Mouse (Mus musculus): ENCODE measurements around the gene Ndufs2. TPM values are rescaled to one million over a fixed set of nuclear protein-coding genes. Genes with fewer than 3 reads are reported as not detected.

The Ndufs2 gene
- polyA plus RNA-seq, 1 experiment from 2014 or later = 219 TPM

- no peak for ATAC-seq (ENCODE audit: insufficient number of reproducible peaks, insufficient read depth, low FRiP score, low read depth)
- WGBS = 85% methylated on average over 12 of the region's 12 CpGs
- no peaks in the 10 kb centered on the region for H3K4me1 ChIP-seq (ENCODE audit: control insufficient read depth, insufficient read depth, low read length)
Measured at GRCm38 (mm10) chr1:171232800-171233730, 18.1 kb downstream of the Ndufs2 start.

GRCm38 (mm10) chr1:171232348-171232747 is 18.8 kb downstream of the Ndufs2 start:
- no peak overlapping the region for H3K4me3 ChIP-seq (ENCODE audit: low read depth, low read length)
- no peaks in the 10 kb centered on the region for H3K9me3 ChIP-seq (ENCODE audit: control insufficient read depth, low read depth, low read length)
- H3K36me3 ChIP-seq (ENCODE audit: control insufficient read depth, insufficient read depth, low read length) = peaks cover 39% of the 10 kb centered on the region
- no peaks in the 10 kb centered on the region for H3K4me1 ChIP-seq (ENCODE audit: control insufficient read depth, insufficient read depth, low read length)
- no peak overlapping the region for H3K4me2 ChIP-seq (replicated peaks; ENCODE audit: low read depth, low read length)
- H3K27ac ChIP-seq (ENCODE audit: low read length) = 0 out of 2 replicates have a peak overlapping the region, but pooled peaks have one; percentile 6
- 83% methylated on average over 5 of the region's 5 CpGs for WGBS
- H3K27me3 ChIP-seq (ENCODE audit: control insufficient read depth, insufficient read depth, low read length) = no peaks in the 10 kb centered on the region
- no peak for ATAC-seq (ENCODE audit: insufficient number of reproducible peaks, insufficient read depth, low FRiP score, low read depth)
- no peak overlapping the region for H3K9ac ChIP-seq (replicated peaks; ENCODE audit: low read depth, low read length)

More at GRCm38 (mm10) chr1:171232800-171233730, 18.1 kb downstream of the Ndufs2 start:
- no peak overlapping the region; the same call in 1 of the 2 replicates for H3K27ac ChIP-seq (ENCODE audit: low read length)
- no peaks in the 10 kb centered on the region for H3K9me3 ChIP-seq (ENCODE audit: control insufficient read depth, low read depth, low read length)
- H3K9ac ChIP-seq (replicated peaks; ENCODE audit: low read depth, low read length) = no peak overlapping the region
- H3K27me3 ChIP-seq (ENCODE audit: control insufficient read depth, insufficient read depth, low read length) = no peaks in the 10 kb centered on the region
- H3K4me3 ChIP-seq (ENCODE audit: low read depth, low read length) = no peak overlapping the region
- H3K36me3 ChIP-seq (ENCODE audit: control insufficient read depth, insufficient read depth, low read length) = peaks cover 46% of the 10 kb centered on the region
- no peak overlapping the region for H3K4me2 ChIP-seq (replicated peaks; ENCODE audit: low read depth, low read length)

- no peak overlapping the region for H3K4me3 ChIP-seq (ENCODE audit: low read depth, low read length)
- no peak overlapping the region for H3K9ac ChIP-seq (replicated peaks; ENCODE audit: low read depth, low read length)
- no peak overlapping the region for H3K4me2 ChIP-seq (replicated peaks; ENCODE audit: low read depth, low read length)
- WGBS = 80% methylated on average over 4 of the region's 4 CpGs
- H3K36me3 ChIP-seq (ENCODE audit: control insufficient read depth, insufficient read depth, low read length) = peaks cover 34% of the 10 kb centered on the region
- no peak for ATAC-seq (ENCODE audit: insufficient number of reproducible peaks, insufficient read depth, low FRiP score, low read depth)
- no peaks in the 10 kb centered on the region for H3K27me3 ChIP-seq (ENCODE audit: control insufficient read depth, insufficient read depth, low read length)
- no peak overlapping the region for H3K27ac ChIP-seq (ENCODE audit: low read length)
- H3K4me1 ChIP-seq (ENCODE audit: control insufficient read depth, insufficient read depth, low read length) = no peaks in the 10 kb centered on the region
- H3K9me3 ChIP-seq (ENCODE audit: control insufficient read depth, low read depth, low read length) = no peaks in the 10 kb centered on the region
Measured at GRCm38 (mm10) chr1:171231844-171232243, 19.3 kb downstream of the Ndufs2 start.

- no peaks in the 10 kb centered on the region for H3K27me3 ChIP-seq (ENCODE audit: control insufficient read depth, insufficient read depth, low read length)
- no peak overlapping the region for H3K9ac ChIP-seq (replicated peaks; ENCODE audit: low read depth, low read length)
- peaks cover 20% of the 10 kb centered on the region for H3K36me3 ChIP-seq (ENCODE audit: control insufficient read depth, insufficient read depth, low read length)
- WGBS = 81% methylated on average over 3 of the region's 3 CpGs
- no peak overlapping the region for H3K4me2 ChIP-seq (replicated peaks; ENCODE audit: low read depth, low read length)
- no peak overlapping the region for H3K27ac ChIP-seq (ENCODE audit: low read length)
- ATAC-seq (ENCODE audit: insufficient number of reproducible peaks, insufficient read depth, low FRiP score, low read depth) = no peak
- no peaks in the 10 kb centered on the region for H3K9me3 ChIP-seq (ENCODE audit: control insufficient read depth, low read depth, low read length)
- no peak overlapping the region for H3K4me3 ChIP-seq (ENCODE audit: low read depth, low read length)
- H3K4me1 ChIP-seq (ENCODE audit: control insufficient read depth, insufficient read depth, low read length) = no peaks in the 10 kb centered on the region
Measured at GRCm38 (mm10) chr1:171230215-171230614, 21.0 kb downstream of the Ndufs2 start.

- no peak overlapping the region for H3K4me3 ChIP-seq (ENCODE audit: low read depth, low read length)
- H3K4me1 ChIP-seq (ENCODE audit: control insufficient read depth, insufficient read depth, low read length) = no peaks in the 10 kb centered on the region
- H3K36me3 ChIP-seq (ENCODE audit: control insufficient read depth, insufficient read depth, low read length) = peaks cover 15% of the 10 kb centered on the region
- no peak for ATAC-seq (ENCODE audit: insufficient number of reproducible peaks, insufficient read depth, low FRiP score, low read depth)
- H3K27me3 ChIP-seq (ENCODE audit: control insufficient read depth, insufficient read depth, low read length) = no peaks in the 10 kb centered on the region
- 51% methylated on average over 6 of the region's 6 CpGs for WGBS
- no peak overlapping the region for H3K27ac ChIP-seq (ENCODE audit: low read length)
- H3K9me3 ChIP-seq (ENCODE audit: control insufficient read depth, low read depth, low read length) = no peaks in the 10 kb centered on the region
- H3K9ac ChIP-seq (replicated peaks; ENCODE audit: low read depth, low read length) = no peak overlapping the region
- no peak overlapping the region for H3K4me2 ChIP-seq (replicated peaks; ENCODE audit: low read depth, low read length)
Measured at GRCm38 (mm10) chr1:171229750-171230149, 21.4 kb downstream of the Ndufs2 start.

DNA sequence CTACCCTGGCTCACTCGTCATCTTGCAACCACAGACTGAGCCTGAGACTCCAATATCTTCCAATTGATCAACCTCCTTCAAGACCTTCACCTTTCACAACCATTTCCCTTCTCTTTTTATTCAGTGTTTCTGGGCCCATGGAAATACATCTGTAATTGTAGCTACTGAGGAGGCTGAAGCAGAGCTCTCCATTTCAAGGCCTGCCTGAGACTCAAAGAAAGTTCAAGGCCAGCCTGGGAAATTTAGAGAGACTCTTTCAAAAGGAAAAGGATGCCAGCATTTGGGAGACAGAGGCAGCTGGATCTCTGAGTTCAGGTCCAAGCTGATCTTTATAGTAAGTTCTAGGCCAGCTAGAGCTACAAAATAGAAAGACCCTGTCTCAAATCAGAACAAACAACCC is 23.3 kb downstream of the Ndufs2 start:
- H3K4me1 ChIP-seq (ENCODE audit: control insufficient read depth, insufficient read depth, low read length) = no peaks in the 10 kb centered on the region
- WGBS = 79% methylated on average over 1 of the region's 1 CpGs
- no peak overlapping the region for H3K4me2 ChIP-seq (replicated peaks; ENCODE audit: low read depth, low read length)
- no peak overlapping the region for H3K9ac ChIP-seq (replicated peaks; ENCODE audit: low read depth, low read length)
- no peak overlapping the region for H3K27ac ChIP-seq (ENCODE audit: low read length)
- no peak for ATAC-seq (ENCODE audit: insufficient number of reproducible peaks, insufficient read depth, low FRiP score, low read depth)
- H3K36me3 ChIP-seq (ENCODE audit: control insufficient read depth, insufficient read depth, low read length) = no peaks in the 10 kb centered on the region
- no peaks in the 10 kb centered on the region for H3K9me3 ChIP-seq (ENCODE audit: control insufficient read depth, low read depth, low read length)
- H3K4me3 ChIP-seq (ENCODE audit: low read depth, low read length) = no peak overlapping the region
- no peaks in the 10 kb centered on the region for H3K27me3 ChIP-seq (ENCODE audit: control insufficient read depth, insufficient read depth, low read length)

DNA sequence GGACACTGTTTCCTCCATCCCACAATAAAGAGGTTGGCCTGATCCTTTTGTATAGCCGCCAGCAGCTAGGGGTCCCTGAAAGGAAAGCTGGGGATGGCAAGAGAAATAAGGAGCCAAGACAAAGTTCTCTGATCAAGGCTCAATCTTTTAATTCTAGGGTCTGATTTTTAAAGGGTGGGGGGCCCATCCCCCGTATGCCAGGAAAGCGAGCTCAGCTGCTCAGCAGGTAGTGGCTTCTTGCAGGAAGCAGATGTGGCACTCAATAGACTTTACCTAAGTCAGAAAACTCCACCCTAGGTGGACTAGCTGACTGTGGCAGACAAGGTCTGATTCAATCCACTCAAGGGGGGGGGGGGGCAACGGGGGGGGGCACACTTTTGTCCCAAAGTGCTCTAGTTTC is 24.4 kb downstream of the Ndufs2 start:
- Histone ChIP-seq H3K27me3 (ENCODE audit: control insufficient read depth, insufficient read depth, low read length) (no peaks in the 10 kb centered on the region), H3K36me3 (ENCODE audit: control insufficient read depth, insufficient read depth, low read length) (no peaks in the 10 kb centered on the region), H3K27ac (ENCODE audit: low read length) (no peak overlapping the region), H3K4me2 (replicated peaks; ENCODE audit: low read depth, low read length) (no peak overlapping the region), H3K4me3 (ENCODE audit: low read depth, low read length) (no peak overlapping the region), H3K9me3 (ENCODE audit: control insufficient read depth, low read depth, low read length) (no peaks in the 10 kb centered on the region), H3K9ac (replicated peaks; ENCODE audit: low read depth, low read length) (no peak overlapping the region), H3K4me1 (ENCODE audit: control insufficient read depth, insufficient read depth, low read length) (no peaks in the 10 kb centered on the region; the same call in 1 of the 2 replicates)
- WGBS = 55% methylated on average over 4 of the region's 4 CpGs
- ATAC-seq (ENCODE audit: insufficient number of reproducible peaks, insufficient read depth, low FRiP score, low read depth) = no peak

- Histone ChIP-seq H3K27me3 (ENCODE audit: control insufficient read depth, insufficient read depth, low read length) (no peaks in the 10 kb centered on the region), H3K4me3 (ENCODE audit: low read depth, low read length) (no peak within 1 kb of the TSS), H3K36me3 (ENCODE audit: control insufficient read depth, insufficient read depth, low read length) (peaks cover 6% of the 10 kb centered on the region; the same call in 1 of the 2 replicates), H3K4me1 (ENCODE audit: control insufficient read depth, insufficient read depth, low read length) (peaks cover 7% of the 10 kb centered on the region), H3K9ac (replicated peaks; ENCODE audit: low read depth, low read length) (no peak within 1 kb of the TSS), H3K27ac (ENCODE audit: low read length) (no peak within 1 kb of the TSS), H3K9me3 (ENCODE audit: control insufficient read depth, low read depth, low read length) (no peaks in the 10 kb centered on the region), H3K4me2 (replicated peaks; ENCODE audit: low read depth, low read length) (no peak within 1 kb of the TSS)
- ATAC-seq (ENCODE audit: insufficient number of reproducible peaks, insufficient read depth, low FRiP score, low read depth) = no peak
- 53% methylated on average over 5 of the region's 5 CpGs for WGBS
Measured at GRCm38 (mm10) chr1:171224857-171225256, 26.3 kb downstream of the Ndufs2 start, which contains the start of gene Apoa2. TSS of gene Apoa2 (plus strand) at chr1:171225054.

Data from stomach, embryonic 14.5 days (tissue).